Mouse (Mus musculus): ENCODE measurements around the gene Hmgb1.
A peak's percentile ranks its signal among the peaks of the same experiment; 100 is the strongest.

Gene Hmgb1

DNA sequence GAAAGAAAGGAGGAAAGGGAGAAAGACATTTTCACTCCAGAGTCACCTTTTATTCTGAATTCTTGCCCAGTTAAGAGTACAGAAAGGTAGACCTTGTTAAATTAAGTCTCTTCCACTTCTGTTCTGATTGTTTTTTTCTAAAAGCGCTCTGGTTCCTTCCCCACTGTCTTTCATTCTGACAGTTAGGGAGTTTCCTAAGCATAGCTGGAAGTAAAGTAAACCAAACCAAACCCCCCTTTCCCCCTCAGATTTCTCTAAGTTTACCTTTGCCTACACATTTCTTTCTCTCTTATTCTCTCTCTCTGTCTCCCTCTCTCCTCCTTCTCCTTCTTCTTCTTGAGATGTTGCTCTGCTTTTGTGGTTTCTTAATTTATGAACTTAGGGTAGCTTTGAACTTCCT is 85.3 kb downstream of the Hmgb1 start:
- no peak for DNase-seq

DNA sequence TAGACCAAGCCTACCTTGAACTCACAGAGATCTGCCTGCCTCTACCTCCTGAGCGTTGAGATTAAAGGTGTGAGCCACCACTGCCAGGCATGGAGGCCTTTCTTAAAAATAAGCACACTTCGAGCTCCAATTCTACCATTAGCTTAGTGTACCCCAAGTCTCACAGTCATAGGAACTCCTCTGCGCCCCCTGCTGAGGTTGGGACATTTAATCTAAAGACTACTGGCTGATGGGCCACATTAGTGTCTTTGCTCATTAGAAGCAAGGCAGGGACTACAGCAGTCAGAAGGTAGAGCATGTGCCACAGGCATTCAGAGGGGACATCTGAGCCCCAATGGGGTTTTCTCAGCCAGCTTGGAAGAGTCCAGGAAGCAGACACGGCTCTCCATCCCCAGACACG is 86.4 kb downstream of the Hmgb1 start:
- no peak for DNase-seq

DNA sequence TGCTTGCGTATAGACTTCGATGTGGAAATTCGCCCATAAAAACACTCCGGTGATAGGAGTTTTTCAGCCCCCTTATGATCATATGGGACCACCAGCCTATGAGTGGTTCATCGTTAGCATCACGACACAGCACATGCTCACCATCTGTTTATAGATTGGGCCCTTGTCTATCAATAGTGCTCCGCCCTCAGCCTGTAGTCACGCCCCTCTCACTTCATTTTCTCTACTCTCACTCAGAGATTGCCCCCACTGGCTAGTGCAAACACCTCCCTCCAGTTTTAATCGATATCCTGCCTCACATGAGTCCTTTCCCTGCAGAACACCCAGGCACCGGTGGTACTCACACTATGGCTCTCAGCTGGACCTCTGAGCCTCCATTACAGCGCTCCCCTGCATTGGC is 88.0 kb downstream of the Hmgb1 start:
- no peak for DNase-seq

DNA sequence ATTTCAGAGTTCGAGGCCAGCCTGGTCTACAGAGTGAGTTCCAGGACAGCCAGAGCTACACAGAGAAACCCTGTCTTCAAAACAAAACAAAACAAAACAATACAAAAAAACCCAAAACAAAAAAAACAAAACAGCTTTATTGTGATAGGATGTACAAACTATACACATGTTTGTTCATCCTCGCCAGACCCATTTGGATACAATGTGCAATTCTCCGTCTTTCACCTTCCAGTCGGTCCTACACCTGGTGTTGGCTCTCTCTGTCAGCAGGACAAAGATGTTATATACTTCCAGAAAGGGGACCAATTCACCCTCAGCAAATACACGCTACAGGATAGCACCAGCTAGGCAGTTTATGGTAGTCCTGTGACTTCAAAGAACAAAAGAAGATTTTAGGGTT is 91.4 kb downstream of the Hmgb1 start:
- DNase-seq, result no peak

DNA sequence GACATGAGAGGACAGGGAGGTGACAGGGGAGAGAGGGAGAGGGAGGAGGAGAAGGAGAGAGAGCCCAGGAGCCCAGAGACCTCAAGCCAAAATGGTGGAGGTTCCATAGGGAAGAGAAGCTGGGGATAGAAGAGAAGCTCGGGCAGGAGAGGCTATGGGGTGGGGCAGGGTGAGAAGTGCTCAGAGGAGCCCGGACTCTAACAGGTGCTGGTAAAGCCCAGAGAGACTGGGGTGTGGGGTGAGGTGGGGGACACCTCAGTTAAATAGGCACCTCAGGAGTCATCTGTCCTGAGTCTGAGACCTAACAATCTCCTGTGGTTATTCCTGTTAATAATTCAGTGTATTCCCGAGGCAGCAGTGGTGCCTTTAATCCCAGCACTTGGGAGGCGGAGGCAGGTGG is 91.8 kb downstream of the Hmgb1 start:
- no peak for DNase-seq

DNA sequence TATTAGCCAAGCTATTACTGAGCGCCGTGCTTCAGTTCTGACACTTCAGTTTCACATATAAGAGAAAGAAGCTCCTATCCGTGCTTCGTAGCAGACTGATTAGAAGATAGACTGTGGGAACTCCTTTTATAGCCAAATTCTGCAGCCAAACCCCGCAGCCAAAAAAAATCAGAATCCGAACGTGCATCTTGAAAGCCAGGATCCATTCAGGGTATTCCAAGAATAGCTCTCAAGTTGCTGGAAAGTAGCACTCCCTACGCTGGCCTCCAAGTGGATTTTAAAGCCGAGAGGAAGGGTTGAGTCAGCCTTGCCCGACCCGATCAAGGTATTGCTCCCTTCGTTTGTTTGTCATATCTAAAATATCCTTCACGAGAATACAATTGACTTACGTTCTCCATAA is 93.0 kb downstream of the Hmgb1 start:
- DNase-seq, result no peak

DNA sequence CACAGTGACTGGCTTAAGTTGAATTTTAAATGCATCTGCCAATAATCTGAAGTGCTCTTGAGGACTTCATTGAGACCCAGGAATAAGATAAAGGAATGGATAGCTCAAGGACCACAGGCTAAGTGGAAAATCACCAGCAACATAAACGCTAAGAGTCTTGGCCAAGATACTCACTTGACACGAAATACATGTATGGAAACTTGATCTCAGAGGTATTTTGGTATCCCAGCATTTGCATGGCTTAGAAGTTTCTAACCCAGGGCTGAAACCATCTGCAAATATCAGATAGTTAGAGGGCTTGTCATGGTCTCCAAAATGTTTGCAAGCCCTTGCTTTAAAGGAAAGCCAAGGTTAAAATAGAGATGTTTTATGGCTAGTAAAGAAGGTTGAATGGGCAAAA is 94.4 kb downstream of the Hmgb1 start:
- no peak for DNase-seq

DNA sequence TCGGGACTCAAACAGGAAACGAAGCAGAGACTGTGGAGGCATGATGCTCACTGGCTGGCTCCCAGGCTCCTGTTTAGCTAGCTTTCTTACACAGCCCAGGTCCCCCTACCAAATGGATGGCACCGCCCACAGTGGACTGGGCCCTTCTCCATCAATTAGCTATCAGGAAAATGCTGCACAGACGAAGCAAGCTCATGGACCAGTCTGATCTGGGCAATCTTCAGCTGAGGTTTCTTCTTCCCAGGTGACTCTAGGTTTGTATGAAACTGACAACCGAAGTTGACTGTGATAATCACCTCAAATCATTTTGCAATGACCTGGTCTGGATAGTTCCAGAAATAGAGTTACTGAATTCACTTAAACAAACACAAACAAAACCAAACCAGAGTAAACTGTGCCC is 94.8 kb downstream of the Hmgb1 start:
- DNase-seq, result no peak

DNA sequence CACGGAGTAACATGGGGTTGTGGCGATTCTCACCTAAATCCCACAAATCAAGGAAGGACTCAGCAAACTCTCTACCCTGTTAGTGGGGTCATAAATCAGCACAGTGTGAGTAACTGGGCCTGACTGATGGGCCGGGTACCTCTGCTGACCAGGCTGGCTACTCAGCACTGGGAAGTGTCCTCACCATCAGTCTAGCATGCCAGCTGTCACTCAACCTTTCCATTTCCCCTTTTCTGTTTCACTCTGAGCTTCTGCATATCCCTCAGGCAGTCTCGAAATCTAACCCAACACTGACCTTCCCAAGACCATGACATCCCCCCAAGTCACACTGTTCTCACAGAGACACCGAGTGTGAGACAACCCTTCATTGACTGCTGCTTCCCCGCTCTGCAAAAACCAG is 95.4 kb downstream of the Hmgb1 start:
- no peak for DNase-seq

DNA sequence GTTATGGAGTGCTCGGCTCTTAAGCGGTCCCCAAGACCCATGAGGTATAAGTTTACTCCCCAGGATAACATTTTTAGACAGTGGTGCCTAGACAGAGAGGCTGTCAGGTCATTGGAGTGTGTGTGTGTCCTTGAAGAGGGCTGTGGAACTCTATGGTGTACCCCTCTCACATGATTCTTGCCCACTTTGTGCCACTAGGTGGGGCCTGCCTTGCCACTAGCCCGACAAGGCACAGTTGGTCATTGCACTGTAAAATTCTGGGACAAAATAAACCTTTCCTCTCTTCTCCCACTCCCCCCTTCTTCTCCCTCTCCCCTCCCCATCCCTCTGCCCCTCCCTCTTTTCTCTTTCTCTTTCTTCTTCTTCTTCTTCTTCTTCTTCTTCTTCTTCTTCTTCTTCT is 96.1 kb downstream of the Hmgb1 start:
- no peak for DNase-seq

DNA sequence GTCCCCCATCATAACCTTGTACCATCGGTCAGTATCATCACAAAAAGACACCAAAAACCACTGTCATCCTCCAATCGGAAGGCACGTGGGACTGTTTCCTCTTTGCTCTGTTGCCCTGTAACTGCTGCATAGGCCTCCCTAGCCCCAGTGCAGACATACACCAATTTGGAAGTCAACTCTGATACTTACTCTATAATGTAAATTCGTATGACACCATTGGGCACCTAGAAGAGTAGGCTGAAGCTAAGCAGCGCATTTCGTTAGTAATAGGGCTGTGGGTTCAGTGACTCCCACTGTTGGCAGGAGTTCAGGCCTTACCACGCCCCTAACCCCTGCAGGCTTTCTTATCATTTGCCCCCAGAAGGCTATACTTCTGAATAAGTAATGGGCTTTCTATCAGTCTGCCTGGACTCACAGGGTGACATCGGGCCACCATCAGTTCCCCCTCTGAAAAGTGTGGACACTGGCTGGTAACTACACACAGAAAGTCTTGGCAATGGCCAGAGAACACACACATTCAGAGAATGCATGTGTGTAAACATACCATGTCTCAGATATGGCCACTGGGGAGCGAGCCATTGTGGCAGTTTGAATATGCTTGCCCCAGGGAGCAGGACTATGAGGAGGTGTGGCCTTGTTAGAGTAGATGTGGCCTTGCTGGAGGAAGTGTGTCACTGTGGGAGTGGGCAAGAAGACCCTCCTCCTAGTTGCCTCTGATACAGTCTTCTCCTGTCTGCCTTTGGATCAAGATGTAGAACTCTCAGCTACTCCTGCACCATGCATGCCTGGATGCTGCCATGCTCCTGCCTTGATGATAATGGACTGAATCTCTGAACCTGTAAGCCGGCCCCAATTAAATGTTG is 97.7 kb downstream of the Hmgb1 start:
- no peak for DNase-seq

DNA sequence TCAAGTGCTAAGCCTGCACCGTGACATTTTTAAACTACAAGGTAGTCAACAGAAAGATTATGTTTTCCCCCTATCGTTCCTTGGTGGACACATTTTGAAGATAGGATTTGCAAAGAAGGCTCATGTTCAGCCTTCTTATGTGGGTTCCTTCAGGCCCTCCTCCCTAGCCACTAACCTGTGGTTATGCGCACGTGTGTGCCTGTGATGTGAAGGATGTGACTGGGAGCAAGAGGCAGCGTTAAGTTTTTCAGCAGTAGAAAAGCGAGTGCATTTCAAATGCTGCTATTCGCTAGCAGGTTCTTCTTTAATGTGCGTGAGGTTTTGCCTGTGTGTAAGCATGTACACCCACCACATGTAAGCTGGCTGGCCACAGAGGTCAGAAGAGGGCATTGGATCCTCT is 103.8 kb downstream of the Hmgb1 start:
- no peak for DNase-seq

DNA sequence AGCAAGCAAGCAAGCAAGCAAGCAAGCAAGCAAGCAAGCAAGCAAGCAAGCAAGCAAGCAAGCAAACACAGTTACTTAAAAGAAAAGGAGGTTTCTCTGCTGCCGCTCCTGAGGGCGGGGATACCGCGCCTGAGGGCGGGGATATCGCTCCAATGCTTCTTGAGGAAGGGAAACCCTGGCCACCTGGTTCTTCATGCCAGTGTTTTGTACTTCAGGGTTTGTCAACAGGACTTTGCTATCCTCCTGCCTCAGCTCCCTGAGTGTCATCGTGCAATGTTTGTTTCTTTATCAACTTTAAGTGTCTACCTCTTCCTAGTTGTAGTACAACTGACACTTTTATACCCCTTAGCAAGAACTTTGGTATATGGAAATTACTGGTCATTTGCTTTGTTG is 104.5 kb downstream of the Hmgb1 start:
- no peak for DNase-seq

DNA sequence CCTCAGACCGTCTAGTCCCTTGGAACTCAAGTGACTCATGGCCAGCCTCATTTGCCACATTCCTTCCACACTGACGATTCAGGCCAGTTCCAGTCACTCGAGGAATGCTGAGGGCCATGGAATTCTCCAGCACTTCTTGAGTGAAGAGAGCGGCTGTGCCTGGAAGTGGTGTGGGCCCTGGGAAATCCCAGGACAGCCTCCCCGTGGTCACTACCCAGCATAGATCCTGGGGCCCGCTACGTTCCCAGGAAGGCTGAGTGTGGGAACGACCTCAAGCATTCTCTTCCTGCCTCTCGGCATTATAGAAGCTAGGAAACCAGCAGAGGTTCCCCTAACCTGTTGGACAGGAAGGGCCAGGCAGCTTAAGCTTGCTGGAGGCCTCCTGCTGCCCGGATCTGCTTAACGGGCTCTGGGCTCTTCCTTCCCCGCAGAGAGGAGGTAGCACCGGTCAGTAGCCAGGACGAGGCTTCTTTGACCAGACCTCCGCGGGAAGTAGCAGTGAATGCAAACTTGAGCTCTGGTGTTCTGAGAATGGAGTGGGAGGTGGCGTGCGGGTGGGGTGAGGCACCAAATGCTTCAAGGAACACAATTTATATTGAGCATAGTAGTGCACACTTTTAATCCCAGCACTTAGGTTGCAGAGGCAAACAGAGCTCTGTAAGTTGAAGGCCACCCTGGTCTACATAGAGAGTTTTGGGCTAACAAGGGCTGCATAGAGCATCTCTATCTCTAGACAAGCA is 105.1 kb downstream of the Hmgb1 start:
- peak; percentile 56 for DNase-seq

DNA sequence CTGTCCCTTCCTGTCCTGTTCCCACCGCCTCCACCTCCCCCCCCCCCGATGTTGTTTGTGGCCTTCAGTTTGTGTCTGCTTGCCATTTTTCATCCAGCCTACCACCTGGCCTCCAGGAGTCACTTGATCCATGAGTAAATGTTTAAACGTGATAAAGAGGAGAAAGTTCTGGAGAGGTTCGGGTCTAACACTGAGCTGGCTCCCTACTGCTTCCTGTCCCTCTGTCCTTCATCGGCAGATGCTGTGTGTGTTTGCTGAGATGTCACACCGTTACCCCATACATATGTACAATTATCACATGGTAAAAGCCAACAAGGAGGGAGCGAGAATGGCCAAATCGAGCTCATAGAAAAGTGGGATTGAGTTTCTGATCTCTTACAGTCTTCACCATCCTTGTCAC is 107.2 kb downstream of the Hmgb1 start:
- DNase-seq, result no peak

DNA sequence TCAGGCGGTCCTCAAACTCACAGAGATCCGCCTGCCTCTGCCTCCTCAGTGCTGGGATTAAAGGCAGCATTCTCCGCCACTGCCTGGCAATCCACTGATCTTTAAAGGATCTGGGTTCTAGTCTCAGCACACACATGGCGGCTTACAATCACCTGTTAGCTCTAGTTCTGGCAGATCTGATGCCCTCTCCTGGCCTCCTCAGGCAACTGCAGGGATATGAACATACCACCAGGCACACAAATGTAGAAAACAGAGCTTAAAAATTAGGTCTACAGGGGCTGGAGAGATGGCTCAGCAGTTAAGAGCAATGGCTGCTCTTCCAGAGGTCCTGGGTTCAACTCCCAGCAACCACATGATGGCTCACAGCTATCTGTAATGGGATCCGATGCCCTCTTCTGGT is 112.7 kb downstream of the Hmgb1 start:
- DNase-seq, result no peak

DNA sequence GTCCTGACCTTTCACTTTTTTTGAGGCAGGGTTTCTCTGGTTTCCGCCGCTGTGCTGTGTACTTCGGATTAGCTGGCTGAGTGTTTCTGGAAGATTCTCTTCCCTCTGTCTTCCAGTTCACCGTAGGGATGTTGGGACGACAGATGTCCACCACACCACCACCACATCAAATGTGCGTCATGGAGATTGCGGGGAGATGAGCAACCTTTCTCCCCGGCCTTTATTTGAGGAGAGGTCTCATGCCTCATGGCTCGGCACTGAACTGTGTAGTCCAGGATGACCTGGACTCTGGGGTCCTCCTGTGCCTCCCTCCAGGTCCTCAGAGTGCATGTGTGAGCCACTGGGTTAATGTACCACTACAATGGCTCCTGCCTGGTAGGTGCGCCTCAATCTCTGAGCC is 115.5 kb downstream of the Hmgb1 start:
- no peak for DNase-seq

DNA sequence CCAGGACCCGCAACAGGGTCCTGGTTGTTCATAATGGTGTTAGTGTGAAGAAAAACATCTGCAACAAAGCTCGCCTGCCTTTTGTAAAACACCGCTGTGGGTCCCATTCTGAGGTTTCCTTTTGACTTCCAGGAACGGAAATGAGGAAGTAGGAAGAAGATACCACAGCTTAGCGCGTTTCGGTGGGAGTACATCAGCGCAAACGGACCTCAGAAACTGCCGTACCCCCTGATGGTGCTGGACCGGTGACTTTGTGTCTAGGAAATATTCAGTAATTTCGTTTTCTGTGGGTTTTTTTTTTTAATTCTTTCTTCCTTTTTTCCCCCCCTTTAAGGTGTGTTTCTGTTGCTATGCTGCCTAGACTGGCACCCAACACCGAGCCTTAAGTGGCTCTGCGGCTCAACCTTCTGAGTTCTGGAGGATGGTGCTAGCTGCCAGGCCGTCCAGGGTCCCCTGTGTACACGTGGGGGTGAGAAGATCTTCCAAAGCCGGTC is 116.0 kb downstream of the Hmgb1 start:
- DNase-seq, result no peak

DNA sequence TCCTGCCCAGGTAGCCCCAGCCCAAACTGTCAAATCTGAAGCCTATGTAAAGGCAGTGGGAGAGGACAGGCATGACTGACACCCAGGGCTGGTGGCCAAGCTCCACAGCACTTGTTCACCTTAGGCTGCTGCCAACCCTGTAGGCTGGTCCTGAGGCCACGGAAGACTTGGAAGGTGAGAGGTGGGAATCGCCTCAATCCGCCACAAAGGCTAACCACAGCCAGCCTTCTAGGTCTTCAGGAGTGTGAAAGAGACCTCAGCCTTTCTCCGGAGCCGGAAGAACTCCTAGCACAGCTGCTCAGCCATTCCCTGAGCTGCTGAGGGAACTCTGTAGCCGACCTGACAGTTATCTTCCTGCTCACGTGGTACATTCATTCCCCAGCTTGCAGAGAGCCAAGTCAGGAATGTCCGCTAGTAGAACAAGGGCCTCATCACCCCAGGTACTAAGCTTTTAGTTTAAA is 116.8 kb downstream of the Hmgb1 start:
- no peak for DNase-seq

DNA sequence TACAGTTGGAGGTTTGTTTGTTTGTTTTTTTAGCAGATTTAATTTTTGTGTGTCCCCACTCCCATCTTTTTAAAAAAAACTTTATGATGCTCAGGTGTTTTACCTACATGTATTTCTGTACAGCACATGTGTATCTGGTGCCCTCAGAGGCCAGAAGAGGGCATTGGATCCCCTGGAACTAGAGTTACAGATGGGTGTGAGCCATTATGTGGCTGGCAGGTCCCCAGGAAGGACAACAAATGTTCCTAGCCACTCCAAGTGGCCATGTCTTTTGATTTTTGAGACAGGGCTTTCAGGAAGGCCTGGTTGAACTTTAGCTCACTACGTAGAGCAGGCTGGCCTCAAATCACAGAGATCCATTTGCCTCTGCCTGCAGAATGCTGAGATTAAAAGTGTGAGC is 121.5 kb downstream of the Hmgb1 start:
- peak; percentile 41 for DNase-seq

DNA sequence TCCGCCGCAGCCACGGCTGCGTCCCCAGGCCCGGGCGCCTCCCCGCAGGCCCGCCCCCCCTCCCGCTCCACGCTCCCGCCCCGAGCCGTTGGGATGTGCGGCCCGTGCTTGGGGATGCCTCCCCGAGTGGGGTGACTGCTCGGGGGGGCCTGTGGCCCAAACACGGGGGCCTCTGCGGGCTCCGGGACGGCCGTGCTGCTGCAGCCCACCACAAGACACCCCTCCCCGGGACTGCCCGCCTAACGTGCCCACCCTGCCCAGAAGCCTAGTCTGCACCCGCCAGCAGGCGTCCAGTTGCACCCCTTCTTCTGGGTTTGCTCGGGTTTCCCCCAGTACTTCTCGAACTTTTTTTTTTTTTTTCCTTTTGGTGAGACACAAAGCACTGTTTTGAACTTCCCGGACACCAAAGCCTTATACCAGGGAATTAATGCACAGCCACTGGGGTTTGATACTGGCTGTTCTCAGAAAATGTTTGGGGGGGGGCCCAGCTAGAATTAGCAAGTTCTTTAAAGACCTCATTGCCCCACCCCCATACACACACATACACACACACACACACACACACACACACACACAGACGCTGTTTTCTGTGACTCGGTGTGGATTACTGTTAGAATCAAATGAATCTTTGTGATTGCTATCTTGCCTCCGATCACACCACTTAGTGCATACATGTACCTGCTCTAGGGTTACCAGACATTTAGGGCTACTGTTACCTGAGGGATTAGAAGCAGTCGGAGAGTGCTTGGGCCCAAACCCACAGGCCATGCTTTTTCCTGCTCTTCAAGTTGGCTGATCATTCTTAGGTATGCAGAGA is 130.7 kb downstream of the Hmgb1 start:
- peak; percentile 29 for DNase-seq

DNA sequence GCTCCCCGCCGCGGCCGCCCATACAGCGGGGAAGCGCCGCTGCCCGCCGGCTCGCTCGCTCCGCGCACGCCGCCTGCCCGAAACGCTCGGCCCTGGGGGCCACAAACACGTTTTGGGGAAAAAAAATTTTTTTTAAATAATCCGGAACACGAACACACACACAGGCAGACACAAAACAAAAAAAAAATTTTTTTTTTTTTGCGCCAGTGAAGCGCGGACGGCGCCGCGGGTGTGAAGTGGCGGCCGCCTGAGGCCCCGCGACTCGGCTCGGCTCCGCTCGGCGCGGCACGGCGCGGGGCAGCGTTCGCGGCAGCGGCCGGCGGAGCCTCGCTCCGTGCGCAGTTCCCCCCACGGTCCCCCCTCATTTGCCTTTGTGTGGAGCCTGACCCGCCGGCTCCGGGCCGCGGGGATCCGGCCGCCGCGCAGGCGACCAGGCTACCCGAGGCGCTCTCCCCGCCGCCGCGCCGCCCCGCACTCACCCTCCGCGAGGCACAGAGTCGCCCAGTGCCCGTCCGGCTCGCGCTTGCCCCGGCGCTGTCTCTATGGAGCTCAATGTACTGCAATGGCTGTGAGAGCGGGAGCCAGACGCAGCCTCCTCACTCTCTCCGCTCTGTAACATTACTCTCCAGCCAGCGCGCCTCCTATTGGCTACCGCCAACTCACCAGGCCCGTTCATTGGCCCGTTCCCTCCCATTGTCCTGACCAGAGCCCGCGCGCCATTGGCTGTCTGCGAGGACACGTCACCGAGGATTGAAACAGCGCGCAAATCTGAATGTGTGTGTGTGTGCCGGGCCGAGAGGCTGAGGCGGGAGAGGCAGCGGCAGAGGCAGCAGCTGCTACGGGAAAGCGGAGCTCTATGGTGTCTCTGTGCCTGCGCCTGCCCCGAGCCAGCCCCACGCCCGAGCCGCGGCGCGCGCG is 131.6 kb downstream of the Hmgb1 start:
- peak; percentile 100 for DNase-seq
